Comparison of ENCODE assay signal across 8 mouse cellular contexts in genomic region chr13:23530181-23530900, GRCm38 (mm10). TPM values are rescaled to one million over a fixed set of nuclear protein-coding genes. Genes with fewer than 3 reads are reported as not detected.
DNase-seq lines count a peak whose midpoint lies in the region; ATAC-seq and TF ChIP-seq lines count a peak whose summit lies in the region.

No protein-coding gene starts in this region.

- peak overlapping the region; percentile 60 for H3K4me3 ChIP-seq in embryonic facial prominence, embryonic 10.5 days
- peak overlapping the region; percentile 57 for H3K4me3 ChIP-seq in heart, embryonic 11.5 days (ENCODE audit: low read depth, low read length)
- H3K4me3 ChIP-seq in kidney, embryonic 15.5 days (replicated peaks), result peak overlapping the region; percentile 56
- peak overlapping the region; percentile 55 for H3K4me3 ChIP-seq in limb, embryonic 14.5 days (replicated peaks; ENCODE audit: low read length)
- peak overlapping the region; percentile 79 for H3K4me3 ChIP-seq in testis, adult 2 months (ENCODE audit: control insufficient read depth, low read depth, low read length)

- peak overlapping the region; percentile 94 for H3K27ac ChIP-seq in embryonic facial prominence, embryonic 10.5 days (replicated peaks)
- peak overlapping the region; percentile 98 for H3K27ac ChIP-seq in heart, embryonic 11.5 days (ENCODE audit: low read depth, low read length)
- H3K27ac ChIP-seq in kidney, embryonic 15.5 days, result peak overlapping the region; percentile 98
- peak overlapping the region; percentile 99 for H3K27ac ChIP-seq in limb, embryonic 14.5 days (replicated peaks; ENCODE audit: low read depth, low read length)
- peak overlapping the region; percentile 99 for H3K27ac ChIP-seq in testis, adult 2 months (ENCODE audit: control insufficient read depth, insufficient read depth, low read depth, low read length)

- H3K4me1 ChIP-seq in embryonic facial prominence, embryonic 10.5 days, result peaks cover 34% of the 10 kb centered on the region
- H3K4me1 ChIP-seq in heart, embryonic 11.5 days (ENCODE audit: control insufficient read depth, insufficient read depth, low read length), result peaks cover 12% of the 10 kb centered on the region
- peaks cover 35% of the 10 kb centered on the region for H3K4me1 ChIP-seq in kidney, embryonic 15.5 days
- peaks cover 22% of the 10 kb centered on the region for H3K4me1 ChIP-seq in limb, embryonic 14.5 days (ENCODE audit: control insufficient read depth, insufficient read depth, low read length)
- H3K4me1 ChIP-seq in testis, adult 2 months (ENCODE audit: control insufficient read depth, insufficient read depth, low read length), result peaks cover 9% of the 10 kb centered on the region

- peak overlapping the region; percentile 65 for H3K4me2 ChIP-seq in heart, embryonic 11.5 days
- peak overlapping the region; percentile 58 for H3K4me2 ChIP-seq in kidney, embryonic 15.5 days
- peak overlapping the region; percentile 49 for H3K4me2 ChIP-seq in limb, embryonic 14.5 days (replicated peaks; ENCODE audit: low read depth, low read length, severe bottlenecking)

- ATAC-seq in heart, embryonic 11.5 days (replicated peaks; ENCODE audit: insufficient number of reproducible peaks, low FRiP score, low TSS enrichment), result no peak
- ATAC-seq in kidney, embryonic 15.5 days (replicated peaks; ENCODE audit: low FRiP score), result no peak
- peak; percentile 1; the same call in 1 of the 2 replicates for ATAC-seq in limb, embryonic 14.5 days (ENCODE audit: low FRiP score, low read depth)

- no peak for TF ChIP-seq POLR2A in limb, embryonic 14.5 days (IDR thresholded peaks at IDR 0.05; ENCODE audit: borderline replicate concordance, extremely low read depth, insufficient read depth, insufficient read length)
- TF ChIP-seq POLR2A in testis, adult 2 months (IDR thresholded peaks at IDR 0.05; ENCODE audit: control insufficient read depth, low read depth, low read length), result no peak

- no peak for TF ChIP-seq CTCF in testis, adult 2 months (IDR thresholded peaks at IDR 0.05; ENCODE audit: control insufficient read depth, insufficient read depth, insufficient replicate concordance, low read depth, low read length)

- H3K9me3 ChIP-seq in embryonic facial prominence, embryonic 10.5 days, result no peaks in the 10 kb centered on the region
- H3K9me3 ChIP-seq in heart, embryonic 11.5 days (replicated peaks; ENCODE audit: control insufficient read depth, low read length), result no peaks in the 10 kb centered on the region
- no peaks in the 10 kb centered on the region for H3K9me3 ChIP-seq in kidney, embryonic 15.5 days (replicated peaks)
- no peaks in the 10 kb centered on the region for H3K9me3 ChIP-seq in limb, embryonic 14.5 days (ENCODE audit: control insufficient read depth, low read length)

- peak; percentile 41 for DNase-seq in urinary bladder, adult 2 months (ENCODE audit: low spot score)
- DNase-seq in urinary bladder, postnatal 10 days (ENCODE audit: low spot score), result no peak
- peak; percentile 66 for DNase-seq in embryonic facial prominence, embryonic 10.5 days (ENCODE audit: low spot score)
- peak; percentile 76 for DNase-seq in limb, embryonic 14.5 days (ENCODE audit: low spot score)
- DNase-seq in naive thymus-derived CD4-positive, alpha-beta T cell, adult 2 months (ENCODE audit: low read depth), result peak; percentile 92

- under 1% methylated on average over 20 of the region's 20 CpGs for WGBS in embryonic facial prominence, embryonic 10.5 days
- WGBS in heart, embryonic 11.5 days (ENCODE audit: insufficient replicate concordance), result under 1% methylated on average over 20 of the region's 20 CpGs
- under 1% methylated on average over 20 of the region's 20 CpGs for WGBS in kidney, embryonic 15.5 days
- under 1% methylated on average over 20 of the region's 20 CpGs for WGBS in limb, embryonic 14.5 days

- H3K27me3 ChIP-seq in embryonic facial prominence, embryonic 10.5 days (replicated peaks; ENCODE audit: low read depth, poor library complexity, severe bottlenecking), result no peaks in the 10 kb centered on the region
- no peaks in the 10 kb centered on the region for H3K27me3 ChIP-seq in heart, embryonic 11.5 days (ENCODE audit: control insufficient read depth, insufficient read depth, low read length)
- no peaks in the 10 kb centered on the region for H3K27me3 ChIP-seq in kidney, embryonic 15.5 days
- no peaks in the 10 kb centered on the region for H3K27me3 ChIP-seq in limb, embryonic 14.5 days (ENCODE audit: control insufficient read depth, insufficient read depth, low read length)
- H3K27me3 ChIP-seq in testis, adult 2 months (ENCODE audit: control insufficient read depth, insufficient read depth, low read length), result no peaks in the 10 kb centered on the region

- peak overlapping the region; percentile 90 for H3K9ac ChIP-seq in heart, embryonic 11.5 days (ENCODE audit: low read depth, low read length)
- H3K9ac ChIP-seq in kidney, embryonic 15.5 days, result peak overlapping the region; percentile 66
- peak overlapping the region; percentile 76 for H3K9ac ChIP-seq in limb, embryonic 14.5 days (ENCODE audit: low read depth, low read length, severe bottlenecking)

- H3K36me3 ChIP-seq in embryonic facial prominence, embryonic 10.5 days (replicated peaks), result no peaks in the 10 kb centered on the region
- no peaks in the 10 kb centered on the region for H3K36me3 ChIP-seq in heart, embryonic 11.5 days (ENCODE audit: control insufficient read depth, insufficient read depth, low read length)
- no peaks in the 10 kb centered on the region for H3K36me3 ChIP-seq in kidney, embryonic 15.5 days
- no peaks in the 10 kb centered on the region for H3K36me3 ChIP-seq in limb, embryonic 14.5 days (ENCODE audit: control insufficient read depth, insufficient read depth, low read length)
- no peaks in the 10 kb centered on the region for H3K36me3 ChIP-seq in testis, adult 2 months (ENCODE audit: control insufficient read depth, insufficient read depth, low read length)

RNA-seq across cellular contexts. Expression of gene Hist1h4h, which starts 0.5 kb away (rescaled TPM):
- 27.8 and 30.5 TPM in 2 replicates for polyA plus RNA-seq in urinary bladder, adult 2 months (2012; rRNA removed)
- 2.7 and 3.0 TPM in 2 replicates for polyA plus RNA-seq in embryonic facial prominence, embryonic 10.5 days (2016; fragmentation: Nextera tagmentation; extraction: Ambion mirVana)
- 2.1 and 3.4 TPM in 2 replicates for polyA plus RNA-seq in heart, embryonic 11.5 days (2014; fragmentation: Nextera tagmentation; extraction: Ambion mirVana)
- polyA plus RNA-seq in kidney, embryonic 15.5 days (2015; fragmentation: Nextera tagmentation; extraction: Ambion mirVana), result 7.5 and 7.8 TPM in 2 replicates
- polyA plus RNA-seq in limb, embryonic 14.5 days (2012; rRNA removed), result 18.2 and 19.2 TPM in 2 replicates
- polyA plus RNA-seq in limb, embryonic 14.5 days (2014; fragmentation: Nextera tagmentation; extraction: Ambion mirVana), result 5.5 and 8.1 TPM in 2 replicates
- polyA plus RNA-seq in testis, adult 2 months (2012; rRNA removed), result 13.2 and 17.1 TPM in 2 replicates

RNA-seq across cellular contexts. Expression of gene Hist1h2af, which starts 3.4 kb away (rescaled TPM):
- 1.3 and 5.2 TPM in 2 replicates for polyA plus RNA-seq in urinary bladder, adult 2 months (2012; rRNA removed)
- polyA plus RNA-seq in embryonic facial prominence, embryonic 10.5 days (2016; fragmentation: Nextera tagmentation; extraction: Ambion mirVana), result 4.8 and 5.5 TPM in 2 replicates
- polyA plus RNA-seq in heart, embryonic 11.5 days (2014; fragmentation: Nextera tagmentation; extraction: Ambion mirVana), result 1.4 and 2.3 TPM in 2 replicates
- 3.3 and 7.3 TPM in 2 replicates for polyA plus RNA-seq in kidney, embryonic 15.5 days (2015; fragmentation: Nextera tagmentation; extraction: Ambion mirVana)
- polyA plus RNA-seq in limb, embryonic 14.5 days (2012; rRNA removed), result 557 and 662 TPM in 2 replicates
- polyA plus RNA-seq in limb, embryonic 14.5 days (2014; fragmentation: Nextera tagmentation; extraction: Ambion mirVana), result 9.1 and 11.0 TPM in 2 replicates
- 4.4 and 4.5 TPM in 2 replicates for polyA plus RNA-seq in testis, adult 2 months (2012; rRNA removed)

RNA-seq across cellular contexts. Expression of gene Hist1h3g, which starts 4.9 kb away (rescaled TPM):
- 0.40 and 0.90 TPM in 2 replicates for polyA plus RNA-seq in urinary bladder, adult 2 months (2012; rRNA removed)
- 6.5 and 7.7 TPM in 2 replicates for polyA plus RNA-seq in embryonic facial prominence, embryonic 10.5 days (2016; fragmentation: Nextera tagmentation; extraction: Ambion mirVana)
- polyA plus RNA-seq in heart, embryonic 11.5 days (2014; fragmentation: Nextera tagmentation; extraction: Ambion mirVana), result 2.8 and 3.1 TPM in 2 replicates
- 6.6 and 6.9 TPM in 2 replicates for polyA plus RNA-seq in kidney, embryonic 15.5 days (2015; fragmentation: Nextera tagmentation; extraction: Ambion mirVana)
- polyA plus RNA-seq in limb, embryonic 14.5 days (2012; rRNA removed), result 32.6 and 62.7 TPM in 2 replicates
- polyA plus RNA-seq in limb, embryonic 14.5 days (2014; fragmentation: Nextera tagmentation; extraction: Ambion mirVana), result 4.1 and 6.7 TPM in 2 replicates
- 1.3 and 2.7 TPM in 2 replicates for polyA plus RNA-seq in testis, adult 2 months (2012; rRNA removed)

RNA-seq across cellular contexts. Expression of gene Hist1h2bh, which starts 12.9 kb away (rescaled TPM):
- 0.60 and 0.69 TPM in 2 replicates for polyA plus RNA-seq in urinary bladder, adult 2 months (2012; rRNA removed)
- polyA plus RNA-seq in embryonic facial prominence, embryonic 10.5 days (2016; fragmentation: Nextera tagmentation; extraction: Ambion mirVana), result 1.1 TPM in 2 replicates
- polyA plus RNA-seq in heart, embryonic 11.5 days (2014; fragmentation: Nextera tagmentation; extraction: Ambion mirVana), result 0.43 and 0.66 TPM in 2 replicates
- polyA plus RNA-seq in kidney, embryonic 15.5 days (2015; fragmentation: Nextera tagmentation; extraction: Ambion mirVana), result 0.91 and 1.1 TPM in 2 replicates
- 5.2 and 6.1 TPM in 2 replicates for polyA plus RNA-seq in limb, embryonic 14.5 days (2012; rRNA removed)
- 0.48 and 0.57 TPM in 2 replicates for polyA plus RNA-seq in limb, embryonic 14.5 days (2014; fragmentation: Nextera tagmentation; extraction: Ambion mirVana)
- polyA plus RNA-seq in testis, adult 2 months (2012; rRNA removed), result 0.07 and 0.13 TPM in 2 replicates

RNA-seq across cellular contexts. Expression of gene Hist1h3f, which starts 13.5 kb away (rescaled TPM):
- 0.44 and 0.78 TPM in 2 replicates for polyA plus RNA-seq in urinary bladder, adult 2 months (2012; rRNA removed)
- 0.97 and 1.2 TPM in 2 replicates for polyA plus RNA-seq in embryonic facial prominence, embryonic 10.5 days (2016; fragmentation: Nextera tagmentation; extraction: Ambion mirVana)
- polyA plus RNA-seq in heart, embryonic 11.5 days (2014; fragmentation: Nextera tagmentation; extraction: Ambion mirVana), result 0.19 TPM in 1 of 2 replicates, not detected in the other
- polyA plus RNA-seq in kidney, embryonic 15.5 days (2015; fragmentation: Nextera tagmentation; extraction: Ambion mirVana), result 0.86 and 1.3 TPM in 2 replicates
- 4.1 and 7.4 TPM in 2 replicates for polyA plus RNA-seq in limb, embryonic 14.5 days (2012; rRNA removed)
- polyA plus RNA-seq in limb, embryonic 14.5 days (2014; fragmentation: Nextera tagmentation; extraction: Ambion mirVana), result 0.65 and 1.00 TPM in 2 replicates
- 1.3 and 1.4 TPM in 2 replicates for polyA plus RNA-seq in testis, adult 2 months (2012; rRNA removed)
